Mouse (Mus musculus): Measurements from ENCODE around the gene Ncf1.

Gene Ncf1

DNA sequence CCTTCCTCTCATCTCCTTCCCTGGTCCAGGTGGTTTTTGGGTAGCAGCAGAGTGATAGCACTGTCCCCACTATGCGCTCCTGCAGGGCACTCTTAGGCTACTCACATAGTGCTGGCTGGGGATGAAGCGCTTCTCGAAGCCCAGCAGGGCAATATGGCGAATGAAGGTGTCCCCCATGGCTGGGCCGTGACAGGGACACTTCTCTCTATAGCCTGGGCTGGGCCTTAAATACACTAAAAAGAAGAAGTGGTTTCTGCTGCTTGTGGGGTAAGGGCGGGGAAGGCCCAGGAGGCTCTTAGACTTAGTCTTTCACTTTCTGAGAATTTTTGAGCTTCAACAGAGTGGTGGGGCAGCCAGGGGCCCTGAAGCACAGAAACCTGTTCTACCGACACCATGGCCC, at the start of gene Ncf1:
TSS of gene Ncf1 (minus strand) at position 235 of the 400 bp plus-strand sequence.
- no peak for DNase-seq (ENCODE audit: low spot score in 2 of 2)

DNA sequence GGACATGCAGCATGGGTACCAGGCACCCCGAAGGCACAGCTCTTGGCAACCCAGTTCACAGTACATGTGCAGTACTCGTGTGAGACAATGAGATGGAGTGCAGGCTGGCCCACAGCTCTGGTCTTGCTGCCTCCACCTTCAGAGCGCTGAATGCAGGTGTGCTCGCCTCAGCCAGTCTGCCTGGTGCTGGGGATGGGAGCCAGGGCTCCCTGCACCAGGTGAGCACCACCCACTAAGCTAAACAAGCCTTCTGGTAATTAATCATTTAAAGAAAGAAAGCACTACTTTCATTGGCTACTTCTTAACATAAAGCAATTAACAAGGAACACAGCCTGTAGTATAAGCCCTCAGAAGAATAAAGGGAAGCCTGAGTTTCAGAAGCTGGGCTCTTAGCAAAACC, 47.7 kb upstream of the Ncf1 start:
- no peak for DNase-seq (ENCODE audit: low spot score in 2 of 2)

DNA sequence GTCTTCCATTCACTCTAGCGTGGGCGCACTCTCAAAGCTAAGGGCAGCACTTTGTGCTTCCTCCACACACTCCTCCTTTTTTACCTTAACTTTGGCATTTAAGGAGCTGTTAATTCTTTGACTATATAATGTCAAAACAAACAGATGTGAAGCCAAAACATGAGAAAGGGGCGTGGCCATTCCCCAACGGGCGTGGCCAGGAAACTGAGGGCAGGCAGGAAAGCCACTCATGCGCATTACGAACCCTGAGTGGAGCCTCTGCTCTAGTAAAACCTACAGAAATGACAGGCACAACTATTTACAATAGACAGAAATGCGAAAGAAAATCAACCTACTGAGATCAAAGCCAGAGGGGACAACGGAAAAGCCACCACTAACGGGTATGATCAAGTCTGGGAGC, 46.1 kb upstream of the Ncf1 start:
- DNase-seq (ENCODE audit: low spot score in 2 of 2), result no peak

DNA sequence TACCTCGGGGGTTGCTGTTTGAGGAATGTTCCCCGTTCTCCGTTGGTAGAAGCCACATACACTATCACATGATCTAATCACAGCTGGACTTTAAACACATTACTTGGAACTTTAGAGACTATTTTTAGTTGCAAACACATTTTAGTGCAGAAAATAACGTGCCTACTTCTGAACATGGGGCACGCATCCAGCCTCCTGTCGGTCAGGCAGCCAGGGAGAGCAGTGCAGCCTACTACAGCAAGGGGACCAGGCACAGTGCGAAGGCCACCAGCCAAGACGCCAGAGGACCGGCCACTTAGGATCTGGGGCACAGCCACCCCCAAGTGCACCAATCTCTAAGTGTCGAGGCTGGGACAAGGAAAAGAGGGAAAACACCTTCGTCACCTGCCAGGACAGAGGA, 45.6 kb upstream of the Ncf1 start:
- no peak for DNase-seq (ENCODE audit: low spot score in 2 of 2)

DNA sequence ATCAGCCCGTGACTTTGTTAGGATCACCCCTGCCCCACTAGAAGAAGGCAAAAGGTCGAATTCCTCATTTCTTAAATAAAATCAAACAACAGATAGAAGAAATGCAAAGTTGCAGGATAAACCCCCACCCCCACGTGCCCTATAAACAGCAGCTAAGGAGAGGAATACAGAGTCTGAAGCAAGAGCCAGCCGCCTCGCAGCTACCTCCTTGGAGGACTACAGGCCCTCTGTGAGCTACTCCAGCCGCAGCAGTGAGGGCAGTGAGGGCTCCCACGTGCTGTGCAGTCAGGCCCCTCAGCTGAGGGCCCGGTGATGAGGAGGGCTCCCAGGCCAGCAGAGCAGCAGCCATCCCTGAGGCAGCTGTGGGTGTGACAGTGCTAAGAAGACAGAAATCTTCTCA, 44.3 kb upstream of the Ncf1 start:
- DNase-seq (ENCODE audit: low spot score in 2 of 2), result no peak

DNA sequence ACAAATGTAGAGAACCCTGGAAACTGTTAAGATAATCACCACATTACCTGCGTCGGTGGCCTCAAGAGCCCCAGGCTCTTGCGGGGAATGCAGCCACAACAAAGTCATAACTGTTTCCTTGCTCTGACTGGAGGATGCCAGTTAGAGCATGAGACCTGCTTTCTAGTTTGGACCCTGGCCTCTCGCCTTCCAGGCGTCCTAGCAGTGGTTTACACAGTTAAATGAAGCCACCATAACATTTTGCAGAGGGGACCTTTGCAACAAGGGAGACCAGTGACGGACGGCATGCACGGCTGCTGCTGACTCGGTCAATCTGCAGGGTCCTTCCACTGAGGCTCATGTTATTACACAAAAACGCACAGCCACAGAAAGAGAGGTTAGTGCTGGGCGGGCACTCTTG, 43.3 kb upstream of the Ncf1 start:
- no peak for DNase-seq (ENCODE audit: low spot score in 2 of 2)

DNA sequence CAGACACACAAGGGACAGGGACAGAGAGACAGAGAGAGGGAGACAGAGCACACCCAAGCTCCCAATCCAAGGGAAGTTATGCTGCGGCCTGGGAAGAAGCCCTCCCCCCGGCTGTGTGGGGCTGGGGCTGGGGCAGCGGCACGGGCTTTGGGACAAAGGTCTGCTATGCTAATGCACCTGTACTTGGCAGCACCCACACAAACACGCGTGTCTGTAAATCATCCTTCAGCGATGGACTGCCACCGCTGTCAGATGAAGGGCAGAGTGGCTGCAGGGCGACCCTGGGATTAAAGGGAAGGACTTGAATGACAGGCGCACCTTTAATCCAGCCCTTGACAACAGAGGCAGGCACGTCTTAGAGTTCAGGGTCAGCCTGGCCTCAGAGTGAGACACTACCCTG, 42.0 kb upstream of the Ncf1 start:
- no peak for DNase-seq (ENCODE audit: low spot score in 2 of 2)

DNA sequence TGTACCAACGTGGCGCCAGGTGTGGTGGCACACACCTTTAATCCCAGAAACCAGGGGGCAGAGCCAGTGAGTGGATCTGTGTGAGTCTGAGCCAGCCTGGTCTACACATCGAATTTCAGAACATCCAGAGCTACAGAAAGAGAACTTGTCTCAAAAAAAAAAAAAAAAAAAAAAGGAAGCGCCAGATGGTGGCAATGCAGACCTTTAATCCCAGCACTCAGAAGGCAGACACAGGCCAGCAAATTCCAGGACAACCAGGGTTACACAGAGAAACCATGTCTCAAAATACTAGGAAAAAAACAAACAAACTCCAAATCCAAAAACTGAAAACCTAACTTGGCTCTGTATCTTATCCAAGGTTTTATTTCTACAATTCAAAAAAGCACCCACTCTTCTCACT, 41.1 kb upstream of the Ncf1 start:
- no peak for DNase-seq (ENCODE audit: low spot score in 2 of 2)

DNA sequence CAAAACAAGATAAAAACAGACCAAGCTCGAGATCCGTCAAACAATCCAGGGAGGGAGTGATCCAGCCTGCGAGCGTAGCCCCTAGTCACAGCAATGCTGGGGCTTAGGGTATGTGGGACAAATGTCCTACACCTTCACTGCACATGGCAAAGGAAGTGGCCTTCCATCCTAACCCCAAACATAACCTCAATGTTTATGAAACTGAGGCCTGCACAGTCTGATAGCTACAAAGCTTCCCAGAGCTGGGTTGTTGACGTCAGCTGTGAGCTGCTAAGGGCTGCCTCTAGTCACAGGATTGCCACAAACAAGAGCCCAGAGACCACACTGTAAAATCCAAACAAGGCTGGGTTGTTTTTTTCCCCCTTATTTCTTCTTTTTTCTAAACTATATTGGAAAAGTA, 40.3 kb upstream of the Ncf1 start:
- no peak for DNase-seq (ENCODE audit: low spot score in 2 of 2)

DNA sequence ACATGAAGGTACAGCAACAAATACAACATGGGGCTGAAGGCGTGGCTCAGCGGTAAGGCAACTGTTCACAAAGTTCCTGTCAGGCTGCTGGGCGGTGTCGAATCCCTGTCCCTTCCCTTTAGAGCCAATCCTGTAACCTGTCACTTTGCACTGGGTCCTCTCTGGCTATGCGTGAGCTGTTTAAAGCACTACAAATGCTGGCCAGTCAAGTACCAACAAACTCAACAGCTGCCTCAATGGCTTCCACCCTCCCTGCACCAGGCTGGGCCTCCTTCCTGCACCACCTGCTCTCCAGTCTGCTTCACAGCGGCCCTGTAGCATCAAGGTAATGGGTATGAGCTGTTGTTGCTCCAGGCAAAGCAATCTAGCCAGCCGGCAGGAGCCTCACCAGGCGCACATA, 39.3 kb upstream of the Ncf1 start:
- DNase-seq (ENCODE audit: low spot score in 2 of 2), result no peak

DNA sequence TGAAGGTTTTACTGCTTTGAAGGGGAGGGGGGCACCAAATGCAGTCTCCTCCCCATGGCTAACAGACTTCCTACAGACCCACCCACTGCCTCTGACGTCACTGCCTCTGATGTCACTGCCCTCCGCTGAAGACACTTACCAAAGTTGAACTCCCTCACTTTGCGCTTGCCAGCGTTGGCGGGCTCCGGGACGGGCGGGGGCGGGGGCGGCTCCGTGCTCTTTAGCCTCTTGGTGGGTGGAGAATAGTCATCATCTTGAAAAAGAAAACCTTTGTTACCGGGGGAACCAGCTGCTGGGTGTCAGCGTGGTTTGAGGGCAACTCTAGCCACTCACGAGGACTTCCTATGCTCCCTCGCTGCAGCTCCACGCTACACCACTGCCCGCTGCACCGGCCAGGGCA, 37.0 kb upstream of the Ncf1 start:
- DNase-seq (ENCODE audit: low spot score in 2 of 2), result no peak

DNA sequence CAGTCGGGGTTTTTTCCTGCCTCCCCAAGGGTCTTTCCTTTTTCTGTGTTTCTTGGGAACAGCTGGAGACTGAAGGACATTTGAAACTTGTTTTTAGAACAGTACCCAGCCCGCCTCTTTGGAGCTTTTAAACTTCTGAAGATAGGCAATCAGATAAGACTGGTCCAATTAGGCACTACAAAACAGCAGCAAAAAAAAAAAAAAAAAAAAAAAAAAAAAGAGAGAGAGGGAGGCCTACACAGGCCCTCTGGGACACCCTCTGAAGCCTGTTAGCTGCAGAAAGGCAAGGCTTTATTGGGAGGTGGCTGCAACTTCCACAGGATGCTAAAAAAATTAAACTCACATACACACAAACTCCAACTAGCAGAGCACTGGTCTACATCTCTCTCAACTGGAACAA, 36.5 kb upstream of the Ncf1 start:
- no peak for DNase-seq (ENCODE audit: low spot score in 2 of 2)

DNA sequence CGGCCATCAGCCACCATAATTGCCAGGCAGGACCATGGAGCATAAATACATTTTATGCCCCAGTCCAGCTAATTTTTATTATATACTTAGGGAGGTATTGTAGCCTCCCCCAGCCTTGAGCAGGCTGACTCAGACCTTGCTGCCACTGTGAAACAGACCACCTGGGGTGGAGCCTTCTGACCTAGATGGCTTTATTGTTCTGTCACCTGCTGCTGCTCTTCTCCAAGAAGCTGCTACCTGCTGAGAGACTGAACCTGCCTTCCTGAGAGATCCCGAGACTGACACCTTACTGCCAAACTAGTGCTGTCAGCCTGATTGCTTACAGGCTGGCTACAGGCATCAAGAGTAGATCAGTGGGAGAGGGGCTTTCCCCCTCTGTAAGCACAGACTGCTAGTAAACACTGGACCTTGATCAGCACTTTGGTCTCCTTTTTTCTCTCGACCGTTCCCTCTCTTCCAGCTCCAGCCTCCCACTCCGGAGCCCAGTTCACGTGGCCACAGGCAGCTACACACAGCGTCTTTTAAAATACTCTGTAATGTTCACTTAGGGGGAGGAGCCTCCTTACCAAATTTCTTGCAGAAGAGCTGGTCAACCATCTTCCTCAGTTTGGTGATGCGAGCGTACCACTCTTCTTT, 30.7 kb upstream of the Ncf1 start:
- no peak for DNase-seq (ENCODE audit: low spot score in 2 of 2)

DNA sequence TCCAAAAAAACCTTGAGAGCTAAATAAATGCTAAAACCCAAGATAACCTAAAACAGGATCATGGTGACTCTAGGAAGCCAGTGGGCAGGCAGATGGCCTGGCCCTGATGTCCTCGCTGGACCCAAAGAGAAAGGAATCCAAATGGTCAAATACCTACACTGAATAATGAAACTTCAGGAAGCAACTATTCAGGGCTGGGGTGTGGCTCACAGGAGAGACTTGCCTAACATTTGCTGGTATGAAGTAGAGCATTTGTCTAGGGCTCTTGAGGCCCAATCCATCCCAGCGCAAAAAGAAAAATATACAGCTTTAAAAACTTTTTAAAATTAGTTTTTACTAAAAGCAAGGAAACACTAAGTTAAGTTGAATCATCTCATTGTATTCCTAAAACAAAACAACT, 29.5 kb upstream of the Ncf1 start:
- no peak for DNase-seq (ENCODE audit: low spot score in 2 of 2)

DNA sequence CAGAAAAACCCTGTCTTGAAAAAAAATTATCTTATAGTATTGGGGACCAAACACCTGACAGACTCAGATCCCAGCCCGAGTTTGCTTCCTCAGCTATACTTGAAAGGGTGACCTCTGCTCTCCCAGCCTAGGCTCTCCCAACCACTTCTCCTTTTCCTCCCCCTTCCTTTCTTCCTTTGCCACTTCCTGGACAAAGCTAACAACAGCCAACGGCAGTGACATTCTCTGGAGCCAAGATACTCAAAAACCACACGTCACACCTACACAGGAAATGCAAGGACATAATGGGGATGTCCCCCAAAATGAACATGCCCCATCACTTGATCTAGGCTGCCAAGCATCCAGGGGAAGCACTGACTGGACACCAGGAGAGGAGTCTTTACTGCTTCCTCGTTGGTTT, 29.0 kb upstream of the Ncf1 start:
- DNase-seq (ENCODE audit: low spot score in 2 of 2), result no peak

DNA sequence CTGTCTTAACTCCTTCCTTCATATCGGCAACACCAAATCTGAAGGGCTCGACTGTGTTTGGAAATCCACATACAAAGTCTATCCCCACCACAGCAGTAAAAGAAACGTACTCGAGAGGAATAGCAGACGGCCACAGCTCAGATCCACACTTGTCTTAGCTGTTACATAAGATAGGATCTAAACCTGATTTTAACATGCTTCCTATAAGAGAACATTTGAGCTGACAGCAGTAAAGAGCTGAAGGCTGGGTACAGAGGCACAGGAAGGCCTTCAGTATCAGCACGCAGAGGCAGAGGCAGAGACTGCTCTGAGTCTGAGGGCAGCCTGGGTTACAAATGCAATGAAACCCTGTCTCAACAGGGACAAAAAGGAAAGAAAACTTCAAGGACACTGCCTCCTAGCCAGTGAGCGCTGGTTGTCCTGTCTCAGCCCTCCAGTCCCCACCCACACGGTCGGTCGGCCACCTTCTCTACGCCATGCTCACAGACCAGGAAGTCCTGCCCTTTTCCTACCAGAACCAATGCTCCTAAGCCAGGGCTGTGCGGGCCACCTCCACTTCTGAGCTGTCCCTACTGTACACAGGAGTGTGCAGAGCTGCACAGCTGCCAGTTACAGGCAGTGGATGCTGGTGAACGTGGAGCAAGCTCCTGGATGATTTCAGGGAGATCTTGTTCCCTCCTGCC, 28.1 kb upstream of the Ncf1 start:
- DNase-seq (ENCODE audit: low spot score in 2 of 2), result no peak

DNA sequence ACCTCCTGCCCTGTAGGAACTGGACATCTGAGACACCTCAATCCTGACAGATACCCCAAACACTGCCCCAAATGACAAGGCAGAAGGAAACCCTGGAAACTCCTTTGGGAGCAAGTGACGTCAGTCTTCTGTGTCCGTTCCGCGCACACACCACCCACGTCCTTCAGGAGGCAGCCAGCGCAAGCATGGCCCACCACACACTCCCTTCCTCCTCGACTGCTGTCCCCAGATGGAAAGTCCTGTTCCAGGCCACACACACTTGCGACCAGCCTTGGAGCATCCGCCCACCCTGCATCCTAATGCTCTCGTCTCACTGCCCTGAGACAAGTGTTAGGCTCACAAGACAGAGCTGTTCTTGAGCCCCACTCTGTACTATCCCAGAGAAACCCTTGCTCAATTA, 25.9 kb upstream of the Ncf1 start:
- DNase-seq (ENCODE audit: low spot score in 2 of 2), result no peak

DNA sequence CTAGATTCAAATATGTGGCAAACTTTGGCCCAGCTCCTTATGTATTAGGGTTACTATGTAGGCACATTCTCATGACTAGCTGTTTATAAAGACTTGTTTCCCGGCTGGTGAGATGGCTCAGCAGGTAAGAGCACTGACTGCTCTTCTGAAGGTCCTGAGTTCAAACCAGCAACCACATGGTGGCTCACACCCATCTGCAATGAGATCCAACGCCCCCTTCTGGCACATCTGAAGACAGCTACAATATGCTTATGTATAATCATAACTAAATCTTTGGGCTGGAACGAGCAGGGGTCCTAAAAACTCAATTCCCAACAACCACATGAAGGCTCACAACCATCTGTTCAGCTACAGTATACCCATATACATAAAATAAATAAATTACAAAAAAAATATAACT, 24.4 kb upstream of the Ncf1 start:
- DNase-seq (ENCODE audit: low spot score in 2 of 2), result no peak

DNA sequence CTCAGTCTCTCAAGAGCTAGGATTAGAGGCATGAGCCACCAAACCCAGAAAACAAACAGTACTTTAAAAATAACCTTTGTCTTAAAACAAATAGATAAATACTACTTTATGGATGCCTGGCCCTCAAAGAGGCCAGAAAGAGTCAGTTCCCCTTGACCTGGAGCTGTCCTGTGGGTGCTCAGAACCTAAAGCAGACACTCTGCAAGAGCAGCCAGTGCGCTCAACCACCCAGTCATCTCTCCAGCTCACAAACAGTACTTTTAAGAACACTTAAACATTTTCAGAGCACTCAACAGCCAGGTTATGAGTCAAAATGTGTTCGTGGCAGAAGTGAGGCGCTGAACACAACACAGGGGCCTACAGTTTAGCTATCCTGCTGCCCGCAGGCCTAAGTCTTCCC, 21.7 kb upstream of the Ncf1 start:
- DNase-seq (ENCODE audit: low spot score in 2 of 2), result no peak

DNA sequence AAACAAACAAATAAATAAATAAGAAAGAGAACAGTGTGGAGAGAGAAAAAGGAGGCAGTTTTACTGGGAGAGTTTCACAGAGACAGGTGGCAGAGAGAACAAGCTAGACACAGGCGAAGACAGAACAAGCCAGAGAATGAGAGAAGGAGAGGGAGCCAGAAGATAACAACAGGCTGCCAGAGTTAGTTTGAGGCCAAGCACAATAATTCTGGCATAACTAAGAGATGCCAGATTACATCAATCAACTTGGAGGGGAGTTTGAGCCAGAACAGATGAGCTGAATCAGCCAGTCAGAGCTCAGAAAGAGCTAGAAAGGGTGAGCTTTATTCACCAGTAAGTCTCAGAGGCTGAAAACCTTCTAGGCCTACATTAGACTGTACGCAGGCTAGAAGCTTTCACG, 21.2 kb upstream of the Ncf1 start:
- DNase-seq (ENCODE audit: low spot score in 2 of 2), result no peak

DNA sequence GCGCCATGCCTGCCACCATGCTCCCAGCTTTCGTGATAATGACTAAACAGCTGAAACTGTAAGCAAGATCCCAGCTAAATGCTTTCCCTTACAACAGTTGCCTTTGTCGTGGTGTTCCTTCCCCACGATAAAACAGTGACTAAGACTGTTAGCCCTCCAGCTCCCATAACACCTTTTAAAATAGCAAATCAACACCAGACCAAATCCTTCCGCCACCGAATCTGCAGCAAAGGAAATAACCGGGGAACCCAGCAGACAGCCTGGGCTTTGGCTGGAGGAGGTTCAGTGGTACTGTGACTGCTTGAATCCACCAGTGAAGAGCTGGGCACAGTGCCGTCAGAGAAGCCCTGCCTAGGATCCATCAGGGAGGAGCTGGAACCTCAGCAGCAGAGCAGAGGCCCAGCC, 19.8 kb upstream of the Ncf1 start:
- DNase-seq (ENCODE audit: low spot score in 2 of 2), result no peak

DNA sequence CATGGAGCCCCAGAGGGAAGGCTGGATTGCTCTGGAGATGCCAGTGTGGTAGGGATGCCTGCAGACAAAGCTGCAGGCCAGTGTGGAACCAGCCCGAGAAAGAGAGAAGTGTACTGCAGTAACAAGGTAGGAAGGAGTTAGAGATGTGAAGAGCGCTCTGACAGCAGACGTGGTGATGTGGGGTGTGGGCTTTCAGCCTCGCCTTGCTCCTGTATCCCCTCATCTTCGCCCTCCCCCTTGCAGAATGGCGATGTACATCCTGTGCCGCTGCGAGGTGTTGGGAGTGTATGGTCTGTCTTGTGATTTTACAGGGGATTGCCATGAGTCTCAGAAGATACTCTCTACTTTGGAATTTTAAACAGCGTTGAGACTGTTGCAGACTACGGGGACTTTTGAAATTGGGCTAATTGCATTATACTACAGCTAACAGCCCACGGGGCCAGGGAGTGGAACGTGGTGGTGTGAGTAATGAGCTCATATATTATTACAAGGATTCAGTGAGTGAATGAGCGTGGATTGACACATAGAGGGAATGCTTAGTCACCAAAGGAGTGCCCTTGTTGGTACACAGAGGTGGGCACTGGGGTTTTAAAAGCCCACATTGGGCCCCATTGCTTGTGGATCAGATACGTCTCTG, 19.3 kb upstream of the Ncf1 start:
- no peak for DNase-seq (ENCODE audit: low spot score in 2 of 2)

DNA sequence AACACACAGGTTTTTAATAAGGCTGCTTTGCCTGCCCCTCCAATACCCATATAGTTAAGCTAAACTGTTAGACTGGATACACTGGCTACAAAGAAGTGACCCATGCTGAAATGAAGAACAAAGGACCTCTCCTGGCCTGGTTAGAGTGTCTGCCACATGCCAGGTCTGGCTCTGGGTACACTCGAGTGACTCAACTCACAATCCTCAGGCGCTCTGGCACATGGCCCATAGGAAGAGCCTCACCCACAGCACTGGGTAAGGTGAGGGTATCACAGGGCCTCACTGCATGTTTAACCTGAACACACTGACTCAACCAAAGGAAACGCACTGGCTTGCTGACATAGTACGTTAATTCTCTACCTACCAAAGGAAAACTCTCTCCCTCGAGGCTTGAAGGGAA, 16.7 kb upstream of the Ncf1 start:
- no peak for DNase-seq (ENCODE audit: low spot score in 2 of 2)

DNA sequence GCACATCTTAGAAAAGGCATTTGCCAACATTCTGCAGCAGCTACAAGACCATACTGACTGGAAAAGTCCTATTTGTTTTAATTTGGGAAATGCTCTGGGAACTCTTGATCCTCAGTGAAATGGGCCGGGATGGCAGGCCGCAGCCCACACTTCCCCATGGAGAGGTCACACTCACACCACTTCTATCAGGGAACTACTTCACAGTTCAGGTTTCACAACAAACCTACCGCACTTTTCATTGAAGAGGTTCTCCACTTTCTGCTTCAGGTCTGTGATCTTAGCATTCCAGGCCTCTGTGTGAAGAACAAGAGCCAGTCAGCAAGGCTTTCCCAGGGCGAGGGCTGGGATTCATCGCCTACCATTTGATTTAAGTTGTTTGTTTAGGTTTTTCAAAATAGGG, 15.5 kb upstream of the Ncf1 start:
- no peak for DNase-seq (ENCODE audit: low spot score in 2 of 2)

Data from frontal cortex, postnatal 25 days (tissue).